Comparison of ENCODE assay signal across 11 mouse cellular contexts in the genomic region with DNA sequence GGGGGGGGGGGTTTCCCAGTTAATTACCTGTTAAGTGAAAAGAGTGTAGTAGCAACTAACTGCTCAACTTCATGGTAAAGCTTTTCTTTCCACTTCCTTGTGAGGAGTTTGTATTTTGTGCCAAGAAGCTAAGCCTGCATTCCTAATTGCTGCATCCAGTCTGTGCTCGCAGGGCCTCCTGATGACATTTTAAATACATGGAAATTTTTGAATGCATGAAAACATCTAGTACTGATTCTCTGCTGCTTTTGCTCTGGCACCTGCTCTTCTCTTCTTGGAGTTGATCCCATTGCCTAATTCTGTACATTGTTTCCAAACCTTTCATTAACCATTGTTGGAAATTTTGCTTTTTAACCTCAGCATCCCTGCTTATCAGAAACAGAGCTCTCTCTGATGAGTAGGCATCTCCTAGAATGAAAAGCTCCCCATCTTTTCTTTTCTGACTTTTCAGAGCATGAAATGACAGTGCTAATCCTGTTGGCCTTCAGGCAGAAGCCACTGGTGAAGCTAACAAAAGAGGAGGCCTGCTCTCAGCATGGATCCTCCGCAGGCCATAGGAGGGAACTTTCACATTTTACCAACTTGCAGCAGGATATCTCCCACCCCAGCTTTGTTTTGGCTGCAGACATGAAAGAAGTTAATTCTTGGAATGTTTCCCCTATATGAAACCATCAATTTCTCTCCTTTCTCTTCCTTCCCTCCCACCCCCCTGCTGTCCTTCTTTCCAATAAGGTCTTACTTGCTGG.
DNase-seq lines count a peak whose midpoint lies in the region; ATAC-seq and TF ChIP-seq lines count a peak whose summit lies in the region.
"Had no signal": no experiment of that assay in that cellular context is flagged by ENCODE, and none has a peak within 500 bp of the region (broad histone marks: within the 10 kb centered on the region; RNA-seq: fewer than 3 reads in every experiment).

No protein-coding gene starts in this region.

- DNase-seq in hindbrain, embryonic 11.5 days (ENCODE audit: low spot score), result no peak
- peak; percentile 32 to 50 for DNase-seq in cerebellum, adult 18-20 months
- peak; percentile 31 for DNase-seq in midbrain, postnatal 0 days (ENCODE audit: low spot score)
- DNase-seq in adipocyte (ENCODE audit: low spot score), result no peak
- DNase-seq: lung, embryonic 14.5 days had no signal

- H3K4me1 ChIP-seq in hindbrain, embryonic 13.5 days (replicated peaks), result peaks cover 10% of the 10 kb centered on the region; the same call in 1 of the 2 replicates
- no peaks in the 10 kb centered on the region for H3K4me1 ChIP-seq in hindbrain, embryonic 11.5 days (replicated peaks; ENCODE audit: control insufficient read depth, insufficient read depth, low read length)
- H3K4me1 ChIP-seq in forebrain, embryonic 16.5 days (replicated peaks; ENCODE audit: control insufficient read depth, insufficient read depth, low read length), result peaks cover 10% of the 10 kb centered on the region
- no peaks in the 10 kb centered on the region for H3K4me1 ChIP-seq in midbrain, postnatal 0 days (ENCODE audit: insufficient read depth, low read length)
- H3K4me1 ChIP-seq in kidney, embryonic 16.5 days (ENCODE audit: insufficient read depth, low read length), result no peaks in the 10 kb centered on the region
- H3K4me1 ChIP-seq: embryonic facial prominence, embryonic 12.5 days; intestine, embryonic 15.5 days had no signal

- no peak overlapping the region for H3K9ac ChIP-seq in hindbrain, embryonic 13.5 days
- no peak overlapping the region for H3K9ac ChIP-seq in hindbrain, embryonic 11.5 days (ENCODE audit: low read depth, low read length)
- H3K9ac ChIP-seq in forebrain, embryonic 16.5 days (replicated peaks; ENCODE audit: low read depth, low read length), result no peak overlapping the region
- H3K9ac ChIP-seq in midbrain, postnatal 0 days (replicated peaks; ENCODE audit: low read length, poor library complexity, severe bottlenecking), result no peak overlapping the region
- H3K9ac ChIP-seq in kidney, embryonic 16.5 days (replicated peaks; ENCODE audit: low read length), result no peak overlapping the region
- H3K9ac ChIP-seq: embryonic facial prominence, embryonic 12.5 days; intestine, embryonic 15.5 days; lung, embryonic 14.5 days had no signal

- no peaks in the 10 kb centered on the region for H3K27me3 ChIP-seq in hindbrain, embryonic 13.5 days
- no peaks in the 10 kb centered on the region for H3K27me3 ChIP-seq in hindbrain, embryonic 11.5 days (ENCODE audit: control insufficient read depth, insufficient read depth, low read length)
- H3K27me3 ChIP-seq in forebrain, embryonic 16.5 days (replicated peaks; ENCODE audit: control insufficient read depth, insufficient read depth, low read length), result no peaks in the 10 kb centered on the region
- H3K27me3 ChIP-seq in midbrain, postnatal 0 days (ENCODE audit: insufficient read depth, low read length), result no peaks in the 10 kb centered on the region
- H3K27me3 ChIP-seq in kidney, embryonic 16.5 days (ENCODE audit: insufficient read depth, low read length), result no peaks in the 10 kb centered on the region
- H3K27me3 ChIP-seq: embryonic facial prominence, embryonic 12.5 days; intestine, embryonic 15.5 days had no signal

- no peak for TF ChIP-seq CTCF in midbrain, postnatal 0 days (IDR thresholded peaks at IDR 0.05)

- 0 out of 2 replicates have a peak, but pooled peaks cover 2% of the 10 kb centered on the region for H3K36me3 ChIP-seq in hindbrain, embryonic 13.5 days
- H3K36me3 ChIP-seq in hindbrain, embryonic 11.5 days (ENCODE audit: control insufficient read depth, insufficient read depth, low read length), result no peaks in the 10 kb centered on the region
- no peaks in the 10 kb centered on the region for H3K36me3 ChIP-seq in forebrain, embryonic 16.5 days (ENCODE audit: control insufficient read depth, insufficient read depth)
- H3K36me3 ChIP-seq in midbrain, postnatal 0 days (ENCODE audit: insufficient read depth, low read length), result no peaks in the 10 kb centered on the region
- H3K36me3 ChIP-seq in kidney, embryonic 16.5 days (ENCODE audit: insufficient read depth, low read length), result no peaks in the 10 kb centered on the region
- H3K36me3 ChIP-seq: embryonic facial prominence, embryonic 12.5 days; intestine, embryonic 15.5 days had no signal

- WGBS in hindbrain, embryonic 13.5 days, result 18% methylated on average over 2 of the region's 2 CpGs
- WGBS in hindbrain, embryonic 11.5 days, result 34% methylated on average over 2 of the region's 2 CpGs
- 17% methylated on average over 2 of the region's 2 CpGs for WGBS in forebrain, embryonic 16.5 days
- 11% methylated on average over 2 of the region's 2 CpGs for WGBS in midbrain, postnatal 0 days
- 81% methylated on average over 2 of the region's 2 CpGs for WGBS in kidney, embryonic 16.5 days

- H3K4me2 ChIP-seq in hindbrain, embryonic 13.5 days, result no peak overlapping the region
- H3K4me2 ChIP-seq in hindbrain, embryonic 11.5 days (replicated peaks; ENCODE audit: low read depth, low read length), result no peak overlapping the region
- no peak overlapping the region for H3K4me2 ChIP-seq in forebrain, embryonic 16.5 days (ENCODE audit: low read length)
- no peak overlapping the region for H3K4me2 ChIP-seq in midbrain, postnatal 0 days (ENCODE audit: low read depth, low read length, poor library complexity, severe bottlenecking)
- H3K4me2 ChIP-seq in kidney, embryonic 16.5 days (replicated peaks; ENCODE audit: low read depth, low read length), result no peak overlapping the region
- H3K4me2 ChIP-seq: embryonic facial prominence, embryonic 12.5 days; intestine, embryonic 15.5 days; lung, embryonic 14.5 days had no signal

- no peak overlapping the region for H3K4me3 ChIP-seq in hindbrain, embryonic 13.5 days
- H3K4me3 ChIP-seq in hindbrain, embryonic 11.5 days (ENCODE audit: low read depth, low read length), result no peak overlapping the region
- no peak overlapping the region for H3K4me3 ChIP-seq in forebrain, embryonic 16.5 days (replicated peaks; ENCODE audit: low read length)
- no peak overlapping the region for H3K4me3 ChIP-seq in midbrain, postnatal 0 days (ENCODE audit: low read depth, low read length)
- H3K4me3 ChIP-seq in kidney, embryonic 16.5 days (ENCODE audit: low read length), result no peak overlapping the region
- H3K4me3 ChIP-seq: embryonic facial prominence, embryonic 12.5 days; intestine, embryonic 15.5 days had no signal

- H3K27ac ChIP-seq in hindbrain, embryonic 13.5 days, result 0 out of 2 replicates have a peak overlapping the region, but pooled peaks have one; percentile 6
- H3K27ac ChIP-seq in hindbrain, embryonic 11.5 days (ENCODE audit: low read depth, low read length), result no peak overlapping the region
- H3K27ac ChIP-seq in forebrain, embryonic 16.5 days (ENCODE audit: low read length), result peak overlapping the region; percentile 41; the same call in 1 of the 2 replicates
- no peak overlapping the region for H3K27ac ChIP-seq in midbrain, postnatal 0 days (ENCODE audit: low read depth, low read length)
- H3K27ac ChIP-seq in kidney, embryonic 16.5 days (ENCODE audit: low read length), result no peak overlapping the region
- H3K27ac ChIP-seq: embryonic facial prominence, embryonic 12.5 days; intestine, embryonic 15.5 days had no signal

- no peaks in the 10 kb centered on the region for H3K9me3 ChIP-seq in hindbrain, embryonic 13.5 days
- H3K9me3 ChIP-seq in hindbrain, embryonic 11.5 days (ENCODE audit: control insufficient read depth, low read length), result no peaks in the 10 kb centered on the region
- H3K9me3 ChIP-seq in forebrain, embryonic 16.5 days (ENCODE audit: control insufficient read depth, low read length), result no peaks in the 10 kb centered on the region
- H3K9me3 ChIP-seq in midbrain, postnatal 0 days (ENCODE audit: low read length), result no peaks in the 10 kb centered on the region
- no peaks in the 10 kb centered on the region for H3K9me3 ChIP-seq in kidney, embryonic 16.5 days (ENCODE audit: low read length)
- H3K9me3 ChIP-seq: embryonic facial prominence, embryonic 12.5 days; intestine, embryonic 15.5 days had no signal

- ATAC-seq in hindbrain, embryonic 13.5 days (ENCODE audit: low FRiP score), result 0 out of 2 replicates have a peak, but pooled peaks have one; percentile 24
- ATAC-seq in hindbrain, embryonic 11.5 days (ENCODE audit: low FRiP score), result no peak
- ATAC-seq in forebrain, embryonic 16.5 days, result no peak; the same call in 1 of the 2 replicates
- no peak for ATAC-seq in midbrain, postnatal 0 days (ENCODE audit: low FRiP score)
- ATAC-seq in kidney, embryonic 16.5 days (ENCODE audit: low FRiP score, low TSS enrichment), result no peak
- ATAC-seq in megakaryocyte, adult 5-6 weeks (ENCODE audit: poor library complexity, severe bottlenecking), result no peak
- ATAC-seq: intestine, embryonic 15.5 days had no signal

Comparison
In these comparisons a context has a peak if more than half of its experiments do, and no peak if none do; other contexts are left out.
1. H3K27ac ChIP-seq: peak in hindbrain, embryonic 13.5 days (single experiment) and forebrain, embryonic 16.5 days (single experiment); none in hindbrain, embryonic 11.5 days (single experiment), midbrain, postnatal 0 days (single experiment) and kidney, embryonic 16.5 days (single experiment).
2. DNase-seq: peak in cerebellum, adult 18-20 months (2 of 2) and midbrain, postnatal 0 days (single experiment); none in hindbrain, embryonic 11.5 days (single experiment) and adipocyte (single experiment).